Mouse (Mus musculus) erythroblast, embryonic 14.5 days (primary cell): ENCODE measurements around the gene Oas1h. TPM values are rescaled to one million over a fixed set of nuclear protein-coding genes. Genes with fewer than 3 reads are reported as not detected.
A peak's percentile ranks its signal among the peaks of the same experiment; 100 is the strongest.

Experiments used
- H3K27me3 ChIP-seq: 2 replicates; pipeline ENCODE4 v1.6.1; 2012; ENCODE audit warnings: inconsistent platforms; ENCODE audit not compliant: control insufficient read depth
- H3K36me3 ChIP-seq: 2 replicates; pipeline ENCODE4 v1.6.1; 2012; ENCODE audit warnings: mild to moderate bottlenecking, inconsistent platforms; ENCODE audit not compliant: control insufficient read depth
- H3K4me1 ChIP-seq: 2 replicates; pipeline ENCODE4 v1.6.1; 2012; ENCODE audit warnings: inconsistent platforms; ENCODE audit not compliant: control insufficient read depth
- H3K4me3 ChIP-seq: replicated peaks from 2 replicates; pipeline ENCODE3; 2012; ENCODE audit warnings: moderate library complexity, mild to moderate bottlenecking, inconsistent platforms
- H3K9me3 ChIP-seq: 2 replicates; pipeline ENCODE4 v1.6.1; 2012; ENCODE audit warnings: low read length, inconsistent platforms, mixed read lengths; ENCODE audit not compliant: control insufficient read depth
- GATA1 ChIP-seq: IDR thresholded peaks from 2 replicates; pipeline ENCODE4 v1.6.1; 2012; ENCODE audit warnings: low read length, inconsistent platforms, mixed read lengths
- TAL1 ChIP-seq: IDR thresholded peaks from 3 replicates; pipeline ENCODE4 v1.6.1; 2012; ENCODE audit warnings: low read length, inconsistent platforms, mixed read lengths
- polyA plus RNA-seq: library from polyadenylated mRNA; stranded (reverse); fragments of >175 nt; gene quantifications from 2 replicates; pipeline ENCODE4 v1.2.3, GENCODE M21; 2012

The Oas1h gene
- not detected in 2 replicates for polyA plus RNA-seq

DNA sequence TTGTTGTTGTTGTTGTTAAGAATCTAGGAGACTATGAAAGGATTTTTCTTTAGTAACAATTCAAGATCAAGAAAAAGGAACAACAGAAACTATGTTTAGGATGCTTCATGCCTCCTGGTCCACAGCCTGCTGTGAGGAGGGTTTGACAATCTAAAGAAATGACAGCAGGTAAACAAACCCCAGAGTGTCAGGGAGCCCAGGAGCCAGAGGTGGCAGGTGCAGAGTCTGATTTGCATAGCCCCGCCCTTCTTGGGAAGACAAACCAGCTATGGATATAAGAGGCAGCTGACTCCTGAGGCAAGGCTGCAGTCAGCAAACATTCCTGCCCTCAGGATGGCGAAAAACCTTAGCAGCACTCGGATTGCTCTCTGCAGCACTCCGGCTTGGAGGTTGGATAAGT, at the start of gene Oas1h:
Gene Oas1h, plus strand, starts transcription at position 301 of the 400 bp plus-strand sequence.
- TF ChIP-seq GATA1, result no peak
- TF ChIP-seq TAL1, result no peak
- H3K4me1 ChIP-seq, result no peaks in the 10 kb centered on the region
- no peaks in the 10 kb centered on the region for H3K36me3 ChIP-seq
- H3K4me3 ChIP-seq, result no peak within 1 kb of the TSS
- H3K9me3 ChIP-seq, result no peaks in the 10 kb centered on the region
- no peaks in the 10 kb centered on the region for H3K27me3 ChIP-seq

DNA sequence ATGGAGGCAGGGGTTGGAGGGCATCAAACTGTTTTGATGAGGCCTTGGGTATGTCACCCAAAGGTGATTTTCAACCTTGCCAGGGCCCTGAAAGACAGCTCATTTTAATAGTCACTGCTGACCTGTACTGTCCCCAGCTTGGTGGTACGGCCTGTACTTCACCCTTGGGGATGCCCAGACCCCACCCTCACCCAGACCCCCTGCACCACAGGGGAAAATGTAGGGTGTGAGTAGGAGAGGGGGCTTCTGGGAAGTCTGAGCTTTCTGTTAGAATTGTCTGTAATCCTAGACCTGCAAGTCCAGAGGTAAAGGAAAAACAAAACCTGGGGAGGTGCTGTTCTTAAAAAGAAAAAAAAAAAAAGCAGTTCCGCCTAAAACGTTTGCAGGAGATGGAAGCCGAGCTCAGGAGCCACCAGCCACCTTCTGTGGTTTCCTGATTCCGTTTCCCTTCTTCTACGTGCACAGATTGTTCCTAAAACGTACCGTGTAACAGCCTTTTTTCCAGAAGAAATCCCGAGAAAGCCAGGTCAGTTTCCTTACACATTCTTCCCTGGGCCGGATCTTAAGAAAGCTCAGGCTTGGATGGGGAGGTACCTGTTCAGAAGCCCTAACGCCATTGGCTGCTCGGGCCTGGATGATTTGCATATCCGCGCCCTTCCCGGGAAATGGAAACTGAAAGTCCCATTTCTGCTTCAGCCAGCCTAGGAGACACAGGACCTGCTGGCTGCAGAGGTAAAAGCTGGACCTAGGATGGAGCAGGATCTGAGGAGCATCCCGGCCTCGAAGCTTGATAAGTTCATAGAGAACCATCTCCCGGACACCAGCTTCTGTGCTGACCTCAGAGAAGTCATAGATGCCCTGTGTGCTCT, 49.0 kb upstream of the Oas1h start, which contains the start of gene Oas1c:
Gene Oas1c, minus strand, starts transcription at position 564 of the 869 bp plus-strand sequence.
- no peaks in the 10 kb centered on the region for H3K27me3 ChIP-seq
- H3K36me3 ChIP-seq, result no peaks in the 10 kb centered on the region
- peaks cover 14% of the 10 kb centered on the region for H3K4me1 ChIP-seq
- H3K4me3 ChIP-seq, result peak within 1 kb of the TSS; percentile 68
- no peak for TF ChIP-seq GATA1
- no peak for TF ChIP-seq TAL1
- no peaks in the 10 kb centered on the region for H3K9me3 ChIP-seq

DNA sequence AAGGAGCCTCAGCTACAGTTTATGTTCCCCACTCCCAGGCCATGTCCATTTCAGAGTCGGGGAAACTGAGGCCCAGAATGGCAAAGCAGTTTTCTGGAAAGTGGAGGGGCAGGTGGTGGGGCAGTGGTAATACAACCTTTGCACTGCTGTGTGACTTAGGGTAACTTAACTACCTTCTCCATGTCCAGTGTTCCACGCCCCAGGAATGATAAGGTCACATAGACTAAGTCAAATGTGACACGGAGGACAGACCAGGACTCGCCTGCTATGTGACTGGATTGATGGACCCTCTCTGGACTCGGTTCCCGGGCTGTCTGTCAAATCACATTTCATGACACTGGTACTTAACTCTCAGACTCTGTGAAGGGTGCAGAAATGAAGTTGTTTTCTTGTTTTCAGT, 48.2 kb upstream of the Oas1h start:
- no peak for TF ChIP-seq TAL1
- no peak for TF ChIP-seq GATA1
- Histone ChIP-seq H3K36me3 (no peaks in the 10 kb centered on the region), H3K27me3 (no peaks in the 10 kb centered on the region), H3K4me1 (peaks cover 14% of the 10 kb centered on the region), H3K4me3 (peak overlapping the region; percentile 68), H3K9me3 (no peaks in the 10 kb centered on the region)

DNA sequence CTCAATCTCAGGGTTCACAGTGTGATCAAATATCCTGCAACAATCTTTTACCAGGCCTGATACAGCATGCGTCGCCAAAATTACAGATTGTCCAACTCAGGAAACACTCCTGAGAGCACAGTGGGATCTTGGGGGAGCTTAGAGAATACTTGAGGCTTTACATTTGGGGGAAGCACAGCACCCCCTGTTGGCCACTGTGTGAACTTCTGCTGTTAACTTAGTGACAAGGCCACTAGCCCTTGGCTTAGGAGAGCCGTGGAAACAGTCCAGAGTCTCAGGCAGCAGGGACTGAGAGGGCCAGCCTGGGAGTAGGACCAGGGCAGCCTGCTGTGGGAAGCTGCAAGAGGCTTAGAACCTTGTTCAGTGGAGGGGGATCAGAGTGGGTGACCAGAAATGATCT, 45.3 kb upstream of the Oas1h start:
- no peak for TF ChIP-seq GATA1
- TF ChIP-seq TAL1, result no peak
- no peaks in the 10 kb centered on the region for H3K36me3 ChIP-seq
- no peaks in the 10 kb centered on the region for H3K27me3 ChIP-seq
- peaks cover 14% of the 10 kb centered on the region for H3K4me1 ChIP-seq
- H3K4me3 ChIP-seq, result no peak overlapping the region
- H3K9me3 ChIP-seq, result peaks cover 8% of the 10 kb centered on the region

DNA sequence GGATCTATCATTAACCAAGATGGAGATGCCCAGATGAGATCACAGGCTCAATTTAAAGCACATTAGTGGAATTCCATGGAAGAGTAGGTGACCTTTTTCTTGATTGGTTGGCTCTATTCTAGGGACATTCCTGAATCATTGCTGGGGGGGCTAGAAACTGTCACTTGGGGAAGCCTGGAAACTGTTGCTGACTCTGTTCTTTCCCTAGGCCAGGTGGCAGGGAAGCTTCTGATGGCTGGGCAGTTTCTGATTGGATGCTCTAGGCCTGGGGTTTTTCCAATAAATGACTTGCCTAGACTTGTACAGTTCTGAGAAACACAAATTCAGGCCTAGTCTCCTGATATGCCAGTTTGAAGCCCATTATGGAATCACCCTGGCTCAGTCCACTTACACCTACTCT, 42.2 kb upstream of the Oas1h start:
- no peak overlapping the region for H3K4me3 ChIP-seq
- no peaks in the 10 kb centered on the region for H3K4me1 ChIP-seq
- peaks cover 8% of the 10 kb centered on the region for H3K9me3 ChIP-seq
- no peak for TF ChIP-seq TAL1
- TF ChIP-seq GATA1, result no peak
- no peaks in the 10 kb centered on the region for H3K27me3 ChIP-seq
- no peaks in the 10 kb centered on the region for H3K36me3 ChIP-seq

DNA sequence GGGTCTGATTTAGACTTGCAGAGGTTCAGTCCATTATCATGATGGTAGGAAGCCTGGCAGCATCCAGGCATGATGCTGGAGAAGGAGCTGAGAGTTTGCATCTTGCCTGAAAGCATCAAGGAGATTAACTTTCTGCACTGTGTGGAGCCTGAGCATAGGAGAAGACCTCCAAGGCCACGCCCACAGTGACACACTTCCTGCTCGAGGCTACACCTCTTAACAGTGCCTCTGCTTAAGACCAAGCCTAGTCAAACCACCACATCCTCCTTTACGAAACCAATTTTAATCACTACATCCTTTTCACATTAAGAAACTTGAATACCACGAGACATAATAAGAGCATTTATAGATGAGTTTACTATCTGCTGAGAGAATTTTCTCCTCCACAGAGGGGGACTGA, 30.2 kb upstream of the Oas1h start:
- Histone ChIP-seq H3K27me3 (peaks cover 6% of the 10 kb centered on the region; the same call in 1 of the 2 replicates), H3K4me1 (no peaks in the 10 kb centered on the region), H3K9me3 (peaks cover 8% of the 10 kb centered on the region), H3K36me3 (no peaks in the 10 kb centered on the region), H3K4me3 (no peak overlapping the region)
- TF ChIP-seq GATA1 (no peak), TAL1 (no peak)

DNA sequence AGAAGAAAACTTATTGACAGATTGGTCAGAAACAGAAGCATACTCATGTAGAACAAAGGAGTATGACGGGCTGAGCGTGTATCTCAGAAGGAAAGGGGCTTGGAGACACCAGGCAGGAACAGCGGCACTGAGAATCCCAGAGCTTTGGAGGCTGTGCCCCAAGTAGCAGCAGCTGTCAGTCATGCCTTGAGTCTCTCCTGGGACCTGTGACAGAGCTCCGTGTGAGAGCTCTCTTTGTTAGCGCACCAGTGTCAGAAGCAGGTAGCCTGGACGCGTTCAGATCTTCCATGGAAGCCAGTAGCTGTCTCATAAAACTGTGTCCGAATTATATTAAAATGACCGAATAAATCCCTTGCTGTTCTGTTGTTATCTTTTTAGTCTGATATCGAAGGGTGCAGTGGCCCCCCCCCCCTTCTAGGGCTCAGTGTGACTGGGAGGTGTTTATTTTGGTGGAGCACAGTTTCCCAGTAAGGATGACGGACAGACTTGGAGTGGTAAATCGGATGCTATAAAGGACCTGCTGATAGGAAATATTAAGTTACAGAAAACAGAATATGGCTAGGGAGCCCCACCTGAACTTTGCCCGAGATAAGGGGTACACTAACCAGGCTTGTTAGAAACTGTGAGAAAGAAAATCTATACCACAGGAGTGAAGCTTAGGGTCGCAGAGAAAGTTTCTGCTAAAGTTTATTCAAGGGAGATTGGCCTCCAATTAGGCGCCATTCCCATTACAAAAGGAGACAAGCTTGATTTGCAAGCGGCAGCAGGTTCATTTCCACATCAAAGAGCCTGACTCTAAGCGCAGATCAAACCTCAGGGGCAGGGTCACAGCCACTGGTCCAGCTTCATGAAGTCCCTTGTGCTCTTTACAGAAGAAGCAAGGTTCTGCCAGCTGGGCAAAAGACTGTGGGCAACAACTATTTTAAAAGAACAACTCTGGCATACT, 27.6 kb upstream of the Oas1h start:
- Histone ChIP-seq H3K4me3 (no peak overlapping the region), H3K9me3 (peaks cover 8% of the 10 kb centered on the region), H3K4me1 (no peaks in the 10 kb centered on the region), H3K27me3 (peaks cover 6% of the 10 kb centered on the region; the same call in 1 of the 2 replicates), H3K36me3 (no peaks in the 10 kb centered on the region)
- no peak for TF ChIP-seq TAL1
- no peak for TF ChIP-seq GATA1

DNA sequence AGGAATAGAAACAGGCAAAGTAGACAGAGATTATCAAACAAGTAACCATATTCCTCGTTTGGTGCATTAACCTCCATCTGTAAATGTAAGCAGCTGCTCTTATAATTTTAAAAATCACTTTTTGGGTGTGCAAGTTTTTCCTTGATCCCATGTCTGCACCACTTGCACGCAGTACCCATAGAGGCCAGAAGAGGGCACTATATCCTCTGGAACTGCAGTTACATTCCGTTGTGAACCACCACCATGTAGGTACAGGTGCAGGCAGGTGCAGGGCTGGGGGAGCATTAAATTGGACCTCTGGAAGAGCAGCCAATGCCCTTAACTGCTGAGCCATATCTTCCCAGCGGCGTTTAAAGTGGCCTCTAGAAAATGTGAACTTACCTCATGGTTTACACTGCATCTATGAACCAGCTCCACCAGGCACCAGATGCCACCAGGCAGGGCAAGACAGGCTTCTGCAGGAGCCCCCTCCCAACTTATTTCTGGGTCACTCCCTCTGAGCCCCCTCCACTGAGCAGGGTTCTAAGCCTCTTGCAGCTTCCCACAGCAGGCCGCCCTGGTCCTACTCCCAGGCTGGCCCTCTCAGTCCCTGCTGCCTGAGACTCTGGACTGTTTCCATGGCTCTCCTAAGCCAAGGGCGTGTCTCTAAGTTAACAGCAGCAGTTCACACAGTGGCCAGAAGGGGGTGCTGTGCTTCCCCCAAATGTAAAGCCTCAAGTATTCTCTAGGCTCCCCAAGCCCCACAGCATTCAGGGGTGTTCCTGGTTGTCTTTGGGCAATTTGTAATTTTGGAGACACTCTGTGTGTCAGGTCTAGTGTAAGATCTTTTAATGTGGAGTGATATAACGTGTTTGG, 24.3 kb upstream of the Oas1h start:
- Histone ChIP-seq H3K36me3 (no peaks in the 10 kb centered on the region), H3K9me3 (no peaks in the 10 kb centered on the region), H3K4me3 (no peak overlapping the region), H3K4me1 (no peaks in the 10 kb centered on the region), H3K27me3 (peaks cover 6% of the 10 kb centered on the region; the same call in 1 of the 2 replicates)
- TF ChIP-seq GATA1 (no peak), TAL1 (no peak)
